Mouse (Mus musculus): ENCODE data around the gene H1fx.

GRCm38 (mm10) chr6:87938941-87939340, 42.5 kb downstream of the H1fx start:
- TF ChIP-seq POLR2A (IDR thresholded peaks at IDR 0.05; ENCODE audit: low read depth, low read length) (no peak), CTCF (IDR thresholded peaks at IDR 0.05; ENCODE audit: extremely low read depth, insufficient read length, insufficient replicate concordance, low read depth, low read length) (no peak)

Measured in small intestine, adult 2 months (tissue).